Comparison of ENCODE assay signal across 16 mouse cellular contexts in the genomic region with DNA sequence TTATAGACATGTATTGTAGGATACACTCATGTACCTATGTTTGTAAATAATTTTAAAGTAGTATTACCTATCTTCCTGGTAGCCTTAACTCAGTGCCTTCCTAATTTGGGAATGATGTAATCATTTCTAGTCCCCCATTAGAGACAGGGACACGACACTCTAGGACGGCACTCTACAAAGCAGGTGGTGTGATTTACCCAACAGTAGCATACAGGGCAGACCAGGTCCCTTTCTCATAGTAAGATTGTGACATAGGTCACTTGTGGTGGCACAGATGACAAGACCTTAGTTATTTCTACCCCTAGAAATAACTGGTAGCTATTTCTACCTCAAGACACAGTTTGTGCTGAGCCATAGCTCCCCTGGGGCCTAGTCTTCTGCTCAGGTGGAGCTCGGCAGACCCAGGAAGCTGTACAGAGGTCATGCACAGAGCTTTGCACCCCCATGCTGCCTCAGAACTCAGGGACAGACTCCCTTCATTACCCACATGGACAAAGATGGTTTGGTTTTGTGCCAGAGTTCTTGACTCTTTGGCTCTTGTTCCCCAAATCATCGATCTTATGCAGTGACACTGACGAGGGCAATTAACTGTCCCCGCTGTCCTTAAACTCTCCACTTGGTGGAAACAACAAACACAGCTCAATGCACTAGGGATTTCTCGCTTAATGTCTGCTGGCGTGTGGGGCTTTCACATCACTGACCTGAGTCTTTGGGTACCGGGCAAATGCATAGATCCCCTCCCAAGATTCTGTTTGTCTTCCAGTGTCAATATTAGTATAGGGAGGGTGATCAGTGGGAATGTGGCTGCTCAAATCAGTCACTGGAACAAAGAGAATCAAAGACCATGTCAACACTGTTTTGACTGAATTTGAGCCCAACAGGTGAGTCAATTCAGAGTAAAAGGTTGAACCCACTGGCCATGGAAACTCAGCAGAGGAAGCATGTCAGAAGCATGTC.
"Had no signal": no experiment of that assay in that cellular context is flagged by ENCODE, and none has a peak within 500 bp of the region (broad histone marks: within the 10 kb centered on the region; RNA-seq: fewer than 3 reads in every experiment).

No protein-coding gene starts in this region.

- ATAC-seq: hindbrain, postnatal 0 days; midbrain, embryonic 16.5 days had no signal

- H3K4me2 ChIP-seq: lung, embryonic 14.5 days; midbrain, embryonic 12.5 days; neural tube, embryonic 13.5 days had no signal

- H3K9me3 ChIP-seq: limb, embryonic 10.5 days; midbrain, embryonic 12.5 days; neural tube, embryonic 13.5 days had no signal

- H3K36me3 ChIP-seq: limb, embryonic 10.5 days; midbrain, embryonic 12.5 days; neural tube, embryonic 13.5 days had no signal

- H3K4me1 ChIP-seq: neural tube, embryonic 13.5 days had no signal

- H3K27ac ChIP-seq: hindbrain, postnatal 0 days; kidney, postnatal 0 days; limb, embryonic 10.5 days; macrophage; midbrain, embryonic 12.5 days; neural tube, embryonic 13.5 days had no signal

- H3K4me3 ChIP-seq: limb, embryonic 10.5 days; midbrain, embryonic 12.5 days; neural tube, embryonic 13.5 days had no signal

- H3K27me3 ChIP-seq: midbrain, embryonic 12.5 days; neural tube, embryonic 13.5 days had no signal

- DNase-seq: kidney, adult 11 months; kidney, adult 9 months; kidney, postnatal 36 days; layer of hippocampus, adult 9-11 months; lung, embryonic 14.5 days; lung, postnatal 14 days; retina, postnatal 1 day; right cerebral cortex, postnatal 4 days; spleen, adult 18-20 months had no signal

- H3K9ac ChIP-seq: lung, embryonic 14.5 days; midbrain, embryonic 12.5 days; neural tube, embryonic 13.5 days had no signal
